Mouse (Mus musculus): ENCODE data around the gene Fam178b. TPM values are rescaled to one million over a fixed set of nuclear protein-coding genes. Genes with fewer than 3 reads are reported as not detected.

The Fam178b gene
- polyA plus RNA-seq, 1 experiment from 2014 or later, result 0.53 TPM

DNA sequence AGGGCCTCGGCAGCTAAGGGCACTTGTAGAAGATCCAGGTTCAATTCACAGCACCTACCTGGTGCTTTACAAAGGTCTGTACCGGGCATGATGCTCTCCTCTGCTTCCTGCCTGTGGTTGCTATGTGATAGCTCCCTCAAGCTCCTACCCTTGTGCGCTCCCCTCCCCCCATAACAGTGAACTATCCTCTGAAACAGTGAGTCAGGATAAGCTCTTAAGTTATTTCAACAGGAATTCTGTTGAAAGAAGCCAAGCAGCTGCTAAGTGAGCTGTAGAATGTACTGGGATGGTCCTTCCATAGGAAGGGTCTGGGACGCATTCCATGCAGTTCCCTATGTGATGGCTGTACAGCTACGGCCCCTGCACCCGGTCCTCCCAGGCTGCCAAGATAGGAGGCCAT lies 149.4 kb downstream of the Fam178b start:
- 74% methylated on average over 6 of the region's 6 CpGs for WGBS

DNA sequence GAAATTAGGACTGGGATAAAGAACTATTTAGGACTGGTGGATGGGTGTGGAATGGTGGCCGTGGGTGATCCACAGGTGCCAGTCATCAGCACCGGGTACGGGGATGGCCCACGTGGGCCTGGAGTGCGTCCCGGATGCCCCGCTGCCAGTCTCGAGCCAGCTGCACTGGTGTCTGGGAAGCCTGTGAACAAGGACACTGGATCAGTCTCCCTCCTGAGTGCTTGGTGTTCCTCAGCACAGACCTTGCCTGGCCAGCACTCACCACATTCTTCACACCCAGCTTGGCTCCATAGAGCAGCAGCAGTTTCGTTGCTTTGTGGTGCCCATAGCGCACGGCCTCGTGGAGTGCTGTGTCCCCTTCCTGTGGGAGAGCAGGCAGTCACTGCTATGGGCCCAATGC lies 151.5 kb downstream of the Fam178b start:
- Histone ChIP-seq H3K36me3 (peaks cover 33% of the 10 kb centered on the region), H3K9ac (no peak overlapping the region; the same call in 1 of the 2 replicates), H3K4me1 (peaks cover 20% of the 10 kb centered on the region; the same call in 1 of the 2 replicates), H3K4me3 (no peak overlapping the region), H3K9me3 (no peaks in the 10 kb centered on the region), H3K4me2 (replicated peaks) (no peak overlapping the region), H3K27ac (no peak overlapping the region), H3K27me3 (no peaks in the 10 kb centered on the region)
- no peak for ATAC-seq (ENCODE audit: low FRiP score, low read depth)
- 89% methylated on average over 12 of the region's 12 CpGs for WGBS

More for the DNA sequence above, 149.4 kb downstream of the Fam178b start:
- Histone ChIP-seq H3K4me3 (no peak overlapping the region), H3K9me3 (no peaks in the 10 kb centered on the region), H3K4me1 (peaks cover 15% of the 10 kb centered on the region; the same call in 1 of the 2 replicates), H3K9ac (no peak overlapping the region), H3K27ac (peak overlapping the region; percentile 22; the same call in 1 of the 2 replicates), H3K36me3 (peaks cover 32% of the 10 kb centered on the region), H3K4me2 (replicated peaks) (no peak overlapping the region), H3K27me3 (no peaks in the 10 kb centered on the region)
- ATAC-seq (ENCODE audit: low FRiP score, low read depth), result no peak

DNA sequence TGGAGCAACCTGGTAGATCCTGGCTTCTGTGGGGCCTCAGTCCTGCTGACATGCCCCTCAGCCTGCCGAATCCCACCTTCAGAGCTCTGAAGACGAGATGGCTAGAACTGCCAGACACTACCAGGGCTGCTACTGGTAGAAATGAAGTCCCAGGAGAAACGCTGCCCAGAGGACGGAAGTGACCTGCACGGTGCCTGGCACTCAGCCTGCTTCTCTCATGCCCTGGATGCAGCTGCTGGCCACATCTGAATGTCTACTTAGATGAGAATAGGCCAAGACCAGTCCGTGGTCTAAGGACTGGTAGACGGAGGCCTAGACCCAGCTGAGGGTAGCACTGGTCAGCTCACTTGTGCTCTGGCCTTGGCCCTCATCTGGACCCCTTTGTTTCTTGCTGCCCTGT lies 152.0 kb downstream of the Fam178b start:
- Histone ChIP-seq H3K4me2 (replicated peaks) (no peak overlapping the region), H3K9me3 (no peaks in the 10 kb centered on the region), H3K36me3 (peaks cover 32% of the 10 kb centered on the region), H3K4me1 (peaks cover 20% of the 10 kb centered on the region; the same call in 1 of the 2 replicates), H3K27ac (0 out of 2 replicates have a peak overlapping the region, but pooled peaks have one; percentile 3), H3K9ac (no peak overlapping the region), H3K4me3 (no peak overlapping the region), H3K27me3 (no peaks in the 10 kb centered on the region)
- no peak for ATAC-seq (ENCODE audit: low FRiP score, low read depth)
- WGBS, result 87% methylated on average over 7 of the region's 7 CpGs

DNA sequence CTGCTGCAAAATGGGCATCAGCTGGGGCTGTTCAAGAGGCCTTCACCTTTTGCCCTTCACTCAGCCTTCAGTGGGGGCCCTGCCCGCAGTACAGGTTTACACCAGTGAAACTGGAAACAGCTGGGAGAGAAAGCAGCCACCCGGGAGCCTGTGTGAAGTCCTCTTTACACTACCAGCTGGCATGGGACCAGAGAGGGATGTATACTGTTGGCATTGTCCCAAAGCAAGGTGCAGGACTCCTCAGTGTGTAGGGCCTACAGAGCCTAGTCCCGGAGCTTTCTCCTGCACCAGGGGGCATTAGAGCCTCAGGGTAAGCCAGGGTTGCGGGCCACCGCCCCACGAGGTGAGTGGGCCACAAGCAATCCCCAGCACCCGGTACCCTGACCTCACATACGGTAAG lies 152.5 kb downstream of the Fam178b start:
- peaks cover 20% of the 10 kb centered on the region; the same call in 1 of the 2 replicates for H3K4me1 ChIP-seq
- no peak overlapping the region for H3K27ac ChIP-seq
- no peak for ATAC-seq (ENCODE audit: low FRiP score, low read depth)
- 75% methylated on average over 8 of the region's 8 CpGs for WGBS
- no peaks in the 10 kb centered on the region for H3K9me3 ChIP-seq
- no peak overlapping the region for H3K9ac ChIP-seq
- H3K36me3 ChIP-seq, result peaks cover 35% of the 10 kb centered on the region
- H3K4me2 ChIP-seq (replicated peaks), result no peak overlapping the region
- H3K27me3 ChIP-seq, result no peaks in the 10 kb centered on the region
- H3K4me3 ChIP-seq, result no peak overlapping the region

DNA sequence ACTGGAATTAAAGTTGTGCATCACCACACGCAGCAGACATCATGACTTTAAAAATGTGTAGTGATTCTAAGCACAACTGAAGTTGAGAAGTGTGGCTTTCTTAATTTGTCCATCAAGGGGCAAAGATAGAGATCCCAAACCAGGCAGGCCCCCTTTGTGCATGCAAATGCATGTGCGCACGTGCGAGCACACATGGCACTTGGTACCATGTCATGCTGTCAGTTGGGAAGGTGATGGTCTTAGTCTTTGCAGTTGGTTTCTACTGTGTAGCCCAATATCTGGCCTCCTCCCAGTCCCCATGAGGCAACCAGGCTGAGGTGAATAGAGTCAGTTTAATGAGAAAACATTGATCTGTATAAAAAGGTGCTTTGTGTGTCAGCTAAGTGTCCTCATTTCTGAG lies 153.1 kb downstream of the Fam178b start:
- no peak for ATAC-seq (ENCODE audit: low FRiP score, low read depth)
- no peak overlapping the region for H3K4me2 ChIP-seq (replicated peaks)
- no peak overlapping the region for H3K27ac ChIP-seq
- no peaks in the 10 kb centered on the region for H3K27me3 ChIP-seq
- no peak overlapping the region for H3K4me3 ChIP-seq
- H3K9me3 ChIP-seq, result no peaks in the 10 kb centered on the region
- H3K4me1 ChIP-seq, result peaks cover 20% of the 10 kb centered on the region; the same call in 1 of the 2 replicates
- H3K36me3 ChIP-seq, result peaks cover 41% of the 10 kb centered on the region
- WGBS, result 93% methylated on average over 4 of the region's 4 CpGs
- no peak overlapping the region for H3K9ac ChIP-seq

DNA sequence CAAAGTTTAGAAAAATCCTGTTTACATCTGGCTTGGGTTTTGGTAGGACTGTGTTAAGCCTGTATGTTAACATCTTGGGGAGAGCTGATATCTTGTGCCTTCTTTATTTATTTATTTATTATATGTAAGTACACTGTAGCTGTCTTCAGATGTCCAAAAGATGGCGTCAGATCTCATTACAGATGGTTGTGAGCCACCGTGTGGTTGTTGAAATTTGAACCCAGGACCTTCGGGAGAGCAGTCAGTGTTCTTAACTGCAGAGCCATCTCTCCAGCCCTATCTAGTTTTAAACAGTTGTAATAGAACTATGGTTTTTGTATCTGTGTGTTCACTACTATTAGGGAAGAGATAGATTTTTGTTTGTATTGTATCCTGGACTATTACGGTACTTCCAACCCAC lies 153.7 kb downstream of the Fam178b start:
- no peak overlapping the region for H3K4me3 ChIP-seq
- H3K36me3 ChIP-seq, result peaks cover 47% of the 10 kb centered on the region
- ATAC-seq (ENCODE audit: low FRiP score, low read depth), result no peak
- 87% methylated on average over 4 of the region's 4 CpGs for WGBS
- no peaks in the 10 kb centered on the region for H3K9me3 ChIP-seq
- no peaks in the 10 kb centered on the region for H3K27me3 ChIP-seq
- peaks cover 20% of the 10 kb centered on the region for H3K4me1 ChIP-seq
- no peak overlapping the region for H3K9ac ChIP-seq
- no peak overlapping the region for H3K4me2 ChIP-seq (replicated peaks)
- no peak overlapping the region for H3K27ac ChIP-seq

DNA sequence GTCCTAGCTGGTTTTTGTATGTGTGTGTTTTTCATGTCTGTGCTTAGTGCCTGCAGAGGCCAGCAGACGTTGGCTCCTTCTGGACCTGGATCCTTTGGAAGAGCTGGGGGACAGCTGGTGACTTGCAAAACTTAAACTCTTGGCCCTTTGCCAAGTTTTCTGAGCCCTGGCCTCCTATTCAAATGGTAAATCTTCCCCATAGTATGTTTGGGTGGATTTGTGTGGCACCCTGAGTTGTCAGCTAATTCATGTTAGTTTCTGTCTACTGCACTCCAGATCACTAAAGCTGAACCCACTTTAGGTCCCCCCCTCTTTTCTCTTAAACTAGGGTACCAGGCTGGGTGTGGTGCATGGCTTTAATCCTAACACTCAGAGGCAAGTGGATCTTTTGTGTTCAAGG lies 154.6 kb downstream of the Fam178b start:
- peaks cover 56% of the 10 kb centered on the region for H3K36me3 ChIP-seq
- WGBS, result 6% methylated on average over 1 of the region's 1 CpGs
- no peak overlapping the region for H3K9ac ChIP-seq
- H3K27ac ChIP-seq, result no peak overlapping the region
- no peak overlapping the region for H3K4me3 ChIP-seq
- H3K4me1 ChIP-seq, result peaks cover 27% of the 10 kb centered on the region
- no peaks in the 10 kb centered on the region for H3K9me3 ChIP-seq
- H3K27me3 ChIP-seq, result no peaks in the 10 kb centered on the region
- ATAC-seq (ENCODE audit: low FRiP score, low read depth), result no peak
- H3K4me2 ChIP-seq (replicated peaks), result no peak overlapping the region

DNA sequence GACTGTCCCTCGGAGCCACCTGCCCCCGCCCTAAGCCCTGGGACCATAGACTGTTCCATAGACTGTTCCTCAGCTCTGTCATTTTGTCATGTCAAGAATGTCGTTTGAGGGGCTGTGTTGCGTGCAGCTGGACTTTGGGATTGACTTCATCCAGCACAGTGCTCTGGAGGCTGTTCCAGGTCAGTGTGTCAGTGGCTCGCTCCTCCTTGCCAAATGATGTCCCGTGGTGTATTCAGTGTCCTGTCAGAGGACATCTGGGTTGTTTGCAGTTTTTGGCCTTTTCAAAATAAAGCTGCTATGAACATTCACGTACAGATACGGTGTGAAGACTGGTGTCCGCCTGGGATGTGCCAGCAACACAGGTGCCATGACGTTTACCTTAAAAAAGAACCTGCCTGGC lies 156.1 kb downstream of the Fam178b start:
- no peak overlapping the region for H3K4me3 ChIP-seq
- H3K9ac ChIP-seq, result no peak overlapping the region
- H3K4me2 ChIP-seq (replicated peaks), result no peak overlapping the region
- ATAC-seq (ENCODE audit: low FRiP score, low read depth), result no peak
- H3K27ac ChIP-seq, result no peak overlapping the region
- WGBS, result 92% methylated on average over 10 of the region's 10 CpGs
- no peaks in the 10 kb centered on the region for H3K27me3 ChIP-seq
- H3K9me3 ChIP-seq, result no peaks in the 10 kb centered on the region
- H3K36me3 ChIP-seq, result peaks cover 64% of the 10 kb centered on the region
- peaks cover 41% of the 10 kb centered on the region for H3K4me1 ChIP-seq

DNA sequence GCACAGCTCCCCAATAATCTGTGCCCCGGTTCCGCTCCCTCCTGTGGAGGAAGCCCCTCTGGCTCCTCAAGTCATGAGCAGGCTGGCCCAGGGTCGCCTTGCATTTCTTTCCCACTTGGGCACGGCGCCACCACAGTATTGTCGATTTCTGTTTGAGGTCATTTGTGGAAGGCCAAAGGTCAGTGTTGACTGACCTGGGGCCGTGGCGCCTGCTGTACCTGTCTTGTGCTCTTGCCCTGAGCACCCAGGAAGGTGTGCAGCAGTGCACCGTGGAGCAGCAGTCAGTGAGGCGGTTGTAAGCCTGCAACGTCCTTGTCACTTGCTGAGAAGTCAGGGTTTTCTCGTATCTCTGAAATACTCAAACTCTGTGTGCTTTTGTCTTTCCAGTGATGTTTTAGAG lies 157.2 kb downstream of the Fam178b start:
- 90% methylated on average over 12 of the region's 12 CpGs for WGBS
- H3K4me2 ChIP-seq (replicated peaks), result no peak overlapping the region
- H3K4me3 ChIP-seq, result no peak overlapping the region
- no peak for ATAC-seq (ENCODE audit: low FRiP score, low read depth)
- H3K9ac ChIP-seq, result no peak overlapping the region
- H3K27me3 ChIP-seq, result no peaks in the 10 kb centered on the region
- H3K36me3 ChIP-seq, result peaks cover 65% of the 10 kb centered on the region
- H3K27ac ChIP-seq, result no peak overlapping the region
- no peaks in the 10 kb centered on the region for H3K9me3 ChIP-seq
- H3K4me1 ChIP-seq, result peaks cover 50% of the 10 kb centered on the region

DNA sequence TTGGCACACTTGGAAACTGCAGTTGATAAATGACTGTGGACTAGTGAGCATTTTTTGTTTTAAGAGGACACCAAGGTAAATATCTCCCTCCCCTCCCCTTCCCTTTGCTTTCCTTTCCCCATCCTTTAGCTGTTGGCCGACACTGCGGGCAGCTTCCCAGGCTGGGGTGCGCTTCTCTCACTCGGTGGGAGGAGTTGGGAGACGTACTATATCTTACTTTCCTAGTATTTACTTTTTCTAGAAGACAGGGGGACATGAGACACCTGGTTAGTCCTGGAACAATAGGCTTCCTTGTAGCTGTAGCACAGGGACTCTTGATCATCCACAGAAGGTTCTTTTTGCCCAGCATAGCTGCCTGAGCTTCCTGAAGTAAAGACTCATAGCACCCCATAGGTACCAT lies 158.9 kb downstream of the Fam178b start:
- no peak for ATAC-seq (ENCODE audit: low FRiP score, low read depth)
- H3K4me1 ChIP-seq, result peaks cover 40% of the 10 kb centered on the region
- 85% methylated on average over 5 of the region's 5 CpGs for WGBS
- no peak overlapping the region for H3K9ac ChIP-seq
- H3K4me2 ChIP-seq (replicated peaks), result no peak overlapping the region
- H3K9me3 ChIP-seq, result no peaks in the 10 kb centered on the region
- H3K4me3 ChIP-seq, result no peak overlapping the region
- H3K27ac ChIP-seq, result peak overlapping the region; percentile 89; the same call in 1 of the 2 replicates
- no peaks in the 10 kb centered on the region for H3K27me3 ChIP-seq
- peaks cover 80% of the 10 kb centered on the region for H3K36me3 ChIP-seq

DNA sequence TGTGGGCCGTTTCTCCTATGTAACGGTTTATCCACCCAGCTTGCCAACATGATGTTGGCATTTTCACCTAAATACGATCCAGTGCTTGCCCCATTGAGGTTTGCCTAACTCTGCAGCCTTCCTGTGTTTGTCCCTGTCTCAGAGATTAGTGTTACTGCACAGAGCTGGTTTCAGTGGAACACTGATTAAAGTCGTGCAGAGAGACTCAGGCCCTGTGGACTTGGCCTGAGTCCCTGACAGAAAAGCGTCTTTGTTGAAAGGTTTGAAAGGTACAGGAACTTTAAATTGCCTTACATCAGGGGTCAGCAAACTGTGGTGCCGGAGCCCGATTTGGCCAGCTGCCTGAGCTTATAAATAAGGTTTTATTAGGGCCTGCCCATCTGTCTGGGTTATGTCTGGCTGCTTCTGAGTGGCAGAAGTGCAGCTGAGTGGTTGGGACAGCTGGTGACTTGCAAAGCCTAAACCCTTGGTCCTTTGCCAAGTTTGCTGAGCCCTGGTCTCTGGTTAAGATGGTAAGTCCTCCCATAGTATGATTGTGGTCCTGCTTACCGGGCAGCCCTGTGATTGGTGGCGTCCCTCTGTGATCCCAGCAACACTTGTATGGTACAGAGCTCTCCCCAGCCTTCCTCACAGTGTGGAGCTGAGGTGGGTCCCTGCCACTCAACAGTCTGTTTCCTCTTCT lies 159.5 kb downstream of the Fam178b start:
- Histone ChIP-seq H3K4me1 (peaks cover 40% of the 10 kb centered on the region), H3K36me3 (peaks cover 86% of the 10 kb centered on the region), H3K4me2 (replicated peaks) (peak overlapping the region; percentile 29), H3K27ac (peak overlapping the region; percentile 89), H3K4me3 (no peak overlapping the region), H3K9me3 (no peaks in the 10 kb centered on the region), H3K27me3 (no peaks in the 10 kb centered on the region), H3K9ac (no peak overlapping the region)
- 29% methylated on average over 9 of the region's 9 CpGs for WGBS
- peak; percentile 85 for ATAC-seq (ENCODE audit: low FRiP score, low read depth)

DNA sequence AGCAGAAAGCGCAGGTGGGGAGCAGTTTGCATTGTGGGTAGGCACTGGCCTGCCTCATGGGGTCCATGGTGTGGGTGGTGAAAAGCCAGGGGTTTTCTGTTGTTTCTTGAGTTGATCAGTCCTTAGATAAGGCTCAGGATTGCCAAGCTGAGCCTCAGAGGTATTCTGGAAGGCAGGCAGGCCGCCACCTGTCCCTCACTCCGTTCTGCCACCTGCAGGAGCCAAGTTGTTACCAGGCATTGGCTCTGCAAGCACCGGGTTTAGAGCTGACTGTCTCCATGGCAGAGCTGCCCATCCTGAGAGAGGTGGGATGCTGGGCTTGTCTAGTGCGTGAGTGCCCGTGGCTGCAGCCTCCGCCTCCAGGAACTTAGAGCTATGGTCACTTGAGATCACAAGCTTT lies 160.8 kb downstream of the Fam178b start:
- Histone ChIP-seq H3K27me3 (no peaks in the 10 kb centered on the region), H3K9ac (no peak overlapping the region), H3K9me3 (no peaks in the 10 kb centered on the region), H3K27ac (peak overlapping the region; percentile 89; the same call in 1 of the 2 replicates), H3K4me2 (replicated peaks) (no peak overlapping the region), H3K36me3 (peaks cover 87% of the 10 kb centered on the region), H3K4me3 (no peak overlapping the region), H3K4me1 (peaks cover 39% of the 10 kb centered on the region)
- ATAC-seq (ENCODE audit: low FRiP score, low read depth), result no peak
- WGBS, result 92% methylated on average over 7 of the region's 7 CpGs

DNA sequence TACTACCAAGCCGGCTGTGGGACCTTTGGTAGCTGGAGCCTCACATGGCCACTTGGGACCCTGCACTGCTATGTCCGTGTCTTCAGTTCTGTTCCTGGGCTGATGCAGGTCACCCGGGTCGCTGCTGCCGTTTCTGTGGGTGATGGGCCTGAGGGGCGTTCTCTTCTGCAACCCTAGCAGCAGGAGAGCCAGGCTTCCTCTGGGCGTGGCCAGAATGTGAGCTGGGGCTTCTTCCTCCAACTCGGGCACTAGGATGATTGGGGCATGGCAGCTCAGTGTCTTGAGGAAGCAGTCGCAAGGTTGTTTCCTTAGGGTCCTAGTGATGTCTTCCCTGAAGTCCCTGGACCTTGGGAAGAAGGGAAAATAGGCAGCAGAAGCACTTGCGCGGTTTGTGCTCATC lies 163.4 kb downstream of the Fam178b start:
- no peaks in the 10 kb centered on the region for H3K9me3 ChIP-seq
- peaks cover 75% of the 10 kb centered on the region for H3K36me3 ChIP-seq
- 82% methylated on average over 11 of the region's 11 CpGs for WGBS
- no peak overlapping the region for H3K9ac ChIP-seq
- H3K27me3 ChIP-seq, result no peaks in the 10 kb centered on the region
- no peak overlapping the region for H3K27ac ChIP-seq
- no peak for ATAC-seq (ENCODE audit: low FRiP score, low read depth)
- H3K4me3 ChIP-seq, result no peak overlapping the region
- no peak overlapping the region for H3K4me2 ChIP-seq (replicated peaks)
- peaks cover 47% of the 10 kb centered on the region for H3K4me1 ChIP-seq

Data from limb, embryonic 13.5 days (tissue).